Mouse (Mus musculus) lung, embryonic 16.5 days (tissue): ENCODE data around the gene Atp9a. TPM values are rescaled to one million over a fixed set of nuclear protein-coding genes. Genes with fewer than 3 reads are reported as not detected.

Experiments
- ATAC-seq: fragments of 200-750 bp; cut with Nextera tagmentation; 2 replicates; pipeline ENCODE4 v1.8.0; 2017; ENCODE audit warnings: low read depth, mild to moderate bottlenecking, moderate library complexity
- H3K27ac ChIP-seq: fragments of 300-500 bp; sonication (generic); 2 replicates; pipeline ENCODE4 v1.5.1; 2014; ENCODE audit warnings: mild to moderate bottlenecking, control low read depth, low read length
- H3K27me3 ChIP-seq: fragments of 300-500 bp; sonication (generic); 2 replicates; pipeline ENCODE4 v1.6.1; 2014; ENCODE audit warnings: low read depth, low read length, mixed read lengths; ENCODE audit not compliant: control insufficient read depth, insufficient read depth
- H3K36me3 ChIP-seq: fragments of 300-500 bp; sonication (generic); 2 replicates; pipeline ENCODE4 v1.6.1; 2014; ENCODE audit warnings: low read length; ENCODE audit not compliant: control insufficient read depth, insufficient read depth
- H3K4me1 ChIP-seq: fragments of 300-500 bp; sonication (generic); replicated peaks from 2 replicates; pipeline ENCODE4 v1.6.1; 2014; ENCODE audit warnings: low read length, mixed read lengths; ENCODE audit not compliant: control insufficient read depth, insufficient read depth
- H3K4me2 ChIP-seq: fragments of 300-500 bp; sonication (generic); 2 replicates; pipeline ENCODE4 v1.6.1; 2014; ENCODE audit warnings: low read depth, low read length, control low read depth
- H3K4me3 ChIP-seq: fragments of 300-500 bp; sonication (generic); 2 replicates; pipeline ENCODE4 v1.5.1; 2014; ENCODE audit warnings: mild to moderate bottlenecking, low read length, control low read depth
- H3K9ac ChIP-seq: fragments of 300-500 bp; sonication (generic); 2 replicates; pipeline ENCODE4 v1.6.1; 2014; ENCODE audit warnings: low read length, control low read depth
- H3K9me3 ChIP-seq: fragments of 300-500 bp; sonication (generic); 2 replicates; pipeline ENCODE4 v1.6.1; 2016; ENCODE audit warnings: low read length; ENCODE audit not compliant: control insufficient read depth
- WGBS: fragments of 180-500 bp; shearing (Covaris S2); extraction: QIAGEN DNeasy Blood & Tissue Kit; methylation state at CpG from one replicate; pipeline ENCODE4 v1.1.7; 2014; 5-methylcytosine and 5-hydroxymethylcytosine counted together
- polyA plus RNA-seq: library from polyadenylated mRNA; unstranded; fragments of >200 nt; fragmentation: Nextera tagmentation; extraction: Ambion mirVana; gene quantifications from 2 replicates; pipeline ENCODE4 v1.2.1, GENCODE M21; 2015

The Atp9a gene
- polyA plus RNA-seq, 1 experiment from 2014 or later = 12.2 TPM

GRCm38 (mm10) chr2:168726007-168726406 is 16.2 kb downstream of the Atp9a start:
- peaks cover 2% of the 10 kb centered on the region; the same call in 1 of the 2 replicates for H3K4me1 ChIP-seq
- H3K9ac ChIP-seq = no peak overlapping the region
- no peak overlapping the region for H3K4me2 ChIP-seq
- 32% methylated on average over 6 of the region's 6 CpGs for WGBS
- no peaks in the 10 kb centered on the region for H3K36me3 ChIP-seq
- H3K27ac ChIP-seq = no peak overlapping the region
- H3K9me3 ChIP-seq = no peaks in the 10 kb centered on the region
- H3K4me3 ChIP-seq = no peak overlapping the region
- ATAC-seq = peak; percentile 66
- no peaks in the 10 kb centered on the region for H3K27me3 ChIP-seq

DNA sequence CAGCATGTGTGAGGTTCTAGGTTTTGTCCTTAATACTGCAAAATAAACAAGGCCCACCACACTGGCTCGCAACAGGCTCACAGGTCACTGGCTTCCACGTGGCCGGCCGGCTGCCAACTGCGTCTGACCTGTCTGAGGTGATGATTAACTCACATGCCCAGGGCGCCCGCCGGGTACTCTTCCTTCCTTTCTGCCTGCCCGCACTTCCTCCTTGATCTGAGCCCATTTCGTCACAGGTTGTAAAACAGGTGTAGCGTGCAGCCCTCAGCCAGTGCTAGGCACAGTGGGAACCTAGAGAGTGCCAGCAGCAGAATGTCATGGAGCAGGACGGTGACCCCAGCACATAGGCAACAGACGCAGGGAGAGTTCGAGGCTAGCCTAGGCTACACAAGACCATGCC is 20.9 kb downstream of the Atp9a start:
- Histone ChIP-seq H3K4me3 (no peak overlapping the region), H3K36me3 (no peaks in the 10 kb centered on the region), H3K4me1 (no peaks in the 10 kb centered on the region), H3K9ac (no peak overlapping the region), H3K27ac (no peak overlapping the region), H3K4me2 (no peak overlapping the region), H3K9me3 (no peaks in the 10 kb centered on the region), H3K27me3 (no peaks in the 10 kb centered on the region)
- peak; percentile 51; the same call in 1 of the 2 replicates for ATAC-seq
- WGBS = 57% methylated on average over 14 of the region's 14 CpGs

- H3K27me3 ChIP-seq = no peaks in the 10 kb centered on the region
- H3K4me1 ChIP-seq = no peaks in the 10 kb centered on the region
- H3K9ac ChIP-seq = no peak overlapping the region
- no peak overlapping the region for H3K4me3 ChIP-seq
- WGBS = 56% methylated on average over 4 of the region's 4 CpGs
- H3K9me3 ChIP-seq = no peaks in the 10 kb centered on the region
- ATAC-seq = no peak
- H3K36me3 ChIP-seq = no peaks in the 10 kb centered on the region
- H3K4me2 ChIP-seq = no peak overlapping the region
- H3K27ac ChIP-seq = no peak overlapping the region
Measured at GRCm38 (mm10) chr2:168719742-168720141, 22.5 kb downstream of the Atp9a start.

- Histone ChIP-seq H3K9ac (no peak overlapping the region), H3K27ac (no peak overlapping the region), H3K4me1 (no peaks in the 10 kb centered on the region), H3K36me3 (no peaks in the 10 kb centered on the region), H3K4me2 (no peak overlapping the region), H3K27me3 (no peaks in the 10 kb centered on the region), H3K9me3 (no peaks in the 10 kb centered on the region), H3K4me3 (no peak overlapping the region)
- WGBS = 69% methylated on average over 10 of the region's 10 CpGs
- no peak for ATAC-seq
Measured at GRCm38 (mm10) chr2:168718735-168719134, 23.5 kb downstream of the Atp9a start.

DNA sequence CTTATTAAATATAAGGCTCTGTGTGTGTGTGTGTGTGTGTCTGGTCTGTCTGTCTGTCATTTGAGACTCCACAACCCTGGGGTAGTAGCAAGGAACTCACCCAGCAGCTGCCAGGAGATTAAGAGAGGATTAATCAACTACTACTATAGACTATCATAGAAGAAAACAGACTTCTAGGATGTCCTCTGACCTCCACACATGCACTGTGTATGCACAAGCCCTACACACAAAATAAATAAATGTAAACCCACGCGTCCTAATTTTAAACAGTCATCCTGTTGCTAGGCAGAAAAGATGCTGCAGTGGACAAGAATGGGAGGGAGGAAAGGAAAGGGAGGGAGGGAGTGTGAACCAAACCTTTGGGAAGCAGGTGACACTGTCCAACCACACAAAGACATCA is 23.9 kb downstream of the Atp9a start:
- no peak overlapping the region for H3K4me2 ChIP-seq
- 32% methylated on average over 2 of the region's 2 CpGs for WGBS
- H3K36me3 ChIP-seq = no peaks in the 10 kb centered on the region
- ATAC-seq = no peak
- no peak overlapping the region for H3K27ac ChIP-seq
- H3K4me1 ChIP-seq = no peaks in the 10 kb centered on the region
- H3K9ac ChIP-seq = no peak overlapping the region
- H3K4me3 ChIP-seq = no peak overlapping the region
- H3K27me3 ChIP-seq = no peaks in the 10 kb centered on the region
- no peaks in the 10 kb centered on the region for H3K9me3 ChIP-seq

- Histone ChIP-seq H3K36me3 (no peaks in the 10 kb centered on the region), H3K27me3 (no peaks in the 10 kb centered on the region), H3K4me3 (no peak overlapping the region), H3K9ac (no peak overlapping the region), H3K27ac (no peak overlapping the region), H3K9me3 (no peaks in the 10 kb centered on the region), H3K4me2 (no peak overlapping the region), H3K4me1 (no peaks in the 10 kb centered on the region)
- 78% methylated on average over 20 of the region's 20 CpGs for WGBS
- ATAC-seq = no peak
Measured at GRCm38 (mm10) chr2:168712199-168713176, 29.7 kb downstream of the Atp9a start.

DNA sequence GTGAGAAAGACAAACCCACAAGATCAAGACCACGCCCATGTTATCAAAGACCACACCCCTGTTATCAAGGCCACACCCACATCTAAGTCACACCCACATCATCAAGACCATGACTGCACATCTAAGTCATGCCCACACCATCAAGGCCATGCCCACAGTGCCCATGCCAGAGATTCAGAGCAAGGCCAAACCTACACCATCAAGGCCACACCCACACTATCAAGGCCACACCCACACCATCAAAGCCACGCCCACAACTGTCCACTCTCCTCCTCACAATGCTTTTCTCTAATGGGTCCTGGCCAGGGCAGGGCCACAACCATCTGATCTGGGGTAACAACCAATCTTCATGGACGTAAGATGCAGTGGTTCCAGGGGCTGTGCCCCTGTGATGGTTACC is 31.2 kb downstream of the Atp9a start:
- H3K9ac ChIP-seq = no peak overlapping the region
- no peak overlapping the region for H3K27ac ChIP-seq
- H3K4me3 ChIP-seq = no peak overlapping the region
- no peaks in the 10 kb centered on the region for H3K9me3 ChIP-seq
- peak; percentile 28; the same call in 1 of the 2 replicates for ATAC-seq
- H3K27me3 ChIP-seq = no peaks in the 10 kb centered on the region
- 71% methylated on average over 3 of the region's 3 CpGs for WGBS
- no peak overlapping the region for H3K4me2 ChIP-seq
- H3K36me3 ChIP-seq = peaks cover under 1% of the 10 kb centered on the region; the same call in 1 of the 2 replicates
- no peaks in the 10 kb centered on the region for H3K4me1 ChIP-seq

- WGBS = 39% methylated on average over 9 of the region's 9 CpGs
- Histone ChIP-seq H3K27me3 (no peaks in the 10 kb centered on the region), H3K9me3 (no peaks in the 10 kb centered on the region), H3K4me1 (no peaks in the 10 kb centered on the region), H3K27ac (no peak overlapping the region), H3K9ac (no peak overlapping the region), H3K4me2 (no peak overlapping the region), H3K4me3 (no peak overlapping the region), H3K36me3 (peaks cover 3% of the 10 kb centered on the region; the same call in 1 of the 2 replicates)
- no peak; the same call in 1 of the 2 replicates for ATAC-seq
Measured at GRCm38 (mm10) chr2:168707766-168708165, 34.4 kb downstream of the Atp9a start.

GRCm38 (mm10) chr2:168702266-168702665 is 39.9 kb downstream of the Atp9a start:
- Histone ChIP-seq H3K36me3 (peaks cover 3% of the 10 kb centered on the region; the same call in 1 of the 2 replicates), H3K27ac (no peak overlapping the region), H3K9me3 (no peaks in the 10 kb centered on the region), H3K4me3 (no peak overlapping the region), H3K9ac (no peak overlapping the region), H3K4me1 (no peaks in the 10 kb centered on the region), H3K27me3 (no peaks in the 10 kb centered on the region), H3K4me2 (no peak overlapping the region)
- 46% methylated on average over 13 of the region's 13 CpGs for WGBS
- ATAC-seq = 0 out of 2 replicates have a peak, but pooled peaks have one; percentile 20
